Mouse (Mus musculus) hindbrain, embryonic 13.5 days (tissue): ENCODE measurements around the gene Gm609. TPM values are rescaled to one million over a fixed set of nuclear protein-coding genes. Genes with fewer than 3 reads are reported as not detected.

Source experiments
- ATAC-seq: fragments of 200-750 bp; cut with Nextera tagmentation; 2 replicates; pipeline ENCODE4 v1.8.0; 2017; ENCODE audit warnings: moderate TSS enrichment; ENCODE audit not compliant: low FRiP score
- H3K27ac ChIP-seq: fragments of 300-500 bp; sonication (generic); 2 replicates; pipeline ENCODE4 v1.5.1; 2015; ENCODE audit warnings: inconsistent platforms, mild to moderate bottlenecking, moderate library complexity
- H3K27me3 ChIP-seq: fragments of 300-500 bp; sonication (generic); 2 replicates; pipeline ENCODE4 v1.6.1; 2015; ENCODE audit warnings: mild to moderate bottlenecking, inconsistent platforms
- H3K36me3 ChIP-seq: fragments of 300-500 bp; sonication (generic); 2 replicates; pipeline ENCODE4 v1.6.1; 2015; ENCODE audit warnings: mild to moderate bottlenecking, inconsistent platforms
- H3K4me1 ChIP-seq: fragments of 300-500 bp; sonication (generic); replicated peaks from 2 replicates; pipeline ENCODE4 v1.6.1; 2015; ENCODE audit warnings: inconsistent platforms
- H3K4me2 ChIP-seq: fragments of 300-500 bp; sonication (generic); 2 replicates; pipeline ENCODE4 v1.6.1; 2015; ENCODE audit warnings: inconsistent platforms, mild to moderate bottlenecking, moderate library complexity
- H3K4me3 ChIP-seq: fragments of 300-500 bp; sonication (generic); 2 replicates; pipeline ENCODE4 v1.5.1; 2015; ENCODE audit warnings: mild to moderate bottlenecking, inconsistent platforms
- H3K9ac ChIP-seq: fragments of 300-500 bp; sonication (generic); 2 replicates; pipeline ENCODE4 v1.6.1; 2015; ENCODE audit warnings: mild to moderate bottlenecking, inconsistent platforms
- H3K9me3 ChIP-seq: fragments of 300-500 bp; sonication (generic); 2 replicates; pipeline ENCODE4 v1.6.1; 2016; ENCODE audit warnings: inconsistent platforms
- WGBS: fragments of 180-500 bp; shearing (Covaris S2); methylation state at CpG from one replicate; pipeline ENCODE4 v1.1.7; 2015; 5-methylcytosine and 5-hydroxymethylcytosine counted together
- polyA plus RNA-seq: library from polyadenylated mRNA; unstranded; fragments of >200 nt; fragmentation: Nextera tagmentation; extraction: Ambion mirVana; gene quantifications from 2 replicates; pipeline ENCODE4 v1.2.1, GENCODE M21; 2015

The Gm609 gene
- polyA plus RNA-seq, 1 experiment from 2014 or later = not detected

- 90% methylated on average over 2 of the region's 2 CpGs for WGBS
- no peaks in the 10 kb centered on the region for H3K27me3 ChIP-seq
- H3K4me3 ChIP-seq = no peak overlapping the region
- H3K9me3 ChIP-seq = no peaks in the 10 kb centered on the region
- H3K9ac ChIP-seq = no peak overlapping the region
- no peak for ATAC-seq
- H3K4me1 ChIP-seq = no peaks in the 10 kb centered on the region
- H3K36me3 ChIP-seq = peaks cover 57% of the 10 kb centered on the region
- H3K4me2 ChIP-seq = no peak overlapping the region
- H3K27ac ChIP-seq = no peak overlapping the region
Observed at GRCm38 (mm10) chr16:45389833-45390232, 102.9 kb downstream of the Gm609 start.

GRCm38 (mm10) chr16:45389041-45389440, 103.7 kb downstream of the Gm609 start:
- H3K27me3 ChIP-seq = no peaks in the 10 kb centered on the region
- H3K4me1 ChIP-seq = no peaks in the 10 kb centered on the region
- peaks cover 53% of the 10 kb centered on the region for H3K36me3 ChIP-seq
- H3K27ac ChIP-seq = no peak overlapping the region
- no peak for ATAC-seq
- no peak overlapping the region for H3K4me2 ChIP-seq
- no peak overlapping the region for H3K4me3 ChIP-seq
- H3K9ac ChIP-seq = no peak overlapping the region
- 91% methylated on average over 2 of the region's 2 CpGs for WGBS
- no peaks in the 10 kb centered on the region for H3K9me3 ChIP-seq

- H3K4me2 ChIP-seq = no peak overlapping the region
- peaks cover 47% of the 10 kb centered on the region for H3K36me3 ChIP-seq
Observed at GRCm38 (mm10) chr16:45381811-45382210, 111.0 kb downstream of the Gm609 start.

DNA sequence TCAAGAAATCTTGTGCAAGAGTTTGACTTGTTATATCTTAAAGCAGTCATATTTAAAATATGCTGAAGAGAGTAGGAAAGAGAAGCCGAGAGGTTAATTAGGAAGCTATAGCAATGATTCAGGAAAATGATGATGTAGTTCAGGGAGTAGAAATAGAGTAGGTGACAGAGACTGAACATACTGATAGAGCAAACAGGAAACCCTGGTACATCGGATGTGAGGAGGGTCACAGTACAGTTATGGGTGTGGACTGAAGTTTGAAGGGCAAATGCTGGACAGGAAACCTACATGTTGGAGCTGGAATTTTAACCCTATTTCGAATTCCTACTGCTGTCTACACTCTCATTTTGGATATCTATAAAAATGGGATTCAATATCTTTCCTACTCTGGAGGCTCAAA, 113.8 kb downstream of the Gm609 start:
- H3K27ac ChIP-seq = no peak overlapping the region
- H3K27me3 ChIP-seq = no peaks in the 10 kb centered on the region
- H3K4me1 ChIP-seq = no peaks in the 10 kb centered on the region
- no peak for ATAC-seq
- no peak overlapping the region for H3K4me3 ChIP-seq
- H3K36me3 ChIP-seq = peaks cover 34% of the 10 kb centered on the region
- no peak overlapping the region for H3K4me2 ChIP-seq
- 86% methylated on average over 3 of the region's 3 CpGs for WGBS
- H3K9me3 ChIP-seq = no peaks in the 10 kb centered on the region
- no peak overlapping the region for H3K9ac ChIP-seq

More at GRCm38 (mm10) chr16:45381811-45382210, 111.0 kb downstream of the Gm609 start:
- no peak overlapping the region for H3K27ac ChIP-seq
- no peaks in the 10 kb centered on the region for H3K4me1 ChIP-seq
- 86% methylated on average over 3 of the region's 3 CpGs for WGBS
- no peak overlapping the region for H3K4me3 ChIP-seq
- no peak for ATAC-seq
- no peaks in the 10 kb centered on the region for H3K9me3 ChIP-seq
- H3K9ac ChIP-seq = no peak overlapping the region
- H3K27me3 ChIP-seq = no peaks in the 10 kb centered on the region

DNA sequence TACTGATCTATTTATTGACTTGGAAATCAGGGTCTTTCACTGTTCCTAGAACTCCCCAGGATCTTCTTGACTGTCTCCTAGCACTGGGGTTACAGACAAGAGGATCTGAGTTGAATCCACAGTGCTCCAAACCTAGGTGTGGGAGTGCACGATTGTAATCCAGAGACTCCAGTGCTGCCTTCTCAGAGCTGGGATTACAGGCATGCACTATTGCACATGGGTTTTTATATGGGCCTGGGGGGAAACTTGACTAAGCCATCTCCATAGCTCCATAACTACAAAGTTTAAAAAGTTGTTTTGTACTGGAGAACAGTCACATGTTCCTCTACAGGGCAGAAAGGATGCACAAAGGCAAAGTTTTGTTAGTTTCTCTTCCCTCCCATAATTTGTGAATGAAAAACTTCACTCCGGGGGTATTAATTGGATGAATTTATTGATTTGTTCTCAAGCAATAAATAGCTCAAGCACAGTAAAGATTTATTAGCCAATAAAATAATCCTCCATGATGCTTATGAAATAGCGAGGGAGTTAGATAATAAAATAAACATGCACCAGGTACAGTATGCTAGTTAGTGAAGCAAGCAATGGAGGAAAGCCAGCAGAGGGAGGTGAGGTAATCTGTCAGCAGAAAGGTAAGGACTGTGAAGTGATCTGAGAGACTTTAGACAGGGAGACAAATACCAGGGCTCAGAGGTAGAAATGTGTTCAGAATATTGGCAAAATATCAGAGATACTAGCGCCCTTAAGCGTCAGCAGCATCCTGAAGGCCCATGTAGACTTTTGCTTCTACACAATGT, 114.4 kb downstream of the Gm609 start:
- Histone ChIP-seq H3K4me2 (no peak overlapping the region), H3K9ac (no peak overlapping the region), H3K27ac (no peak overlapping the region), H3K36me3 (peaks cover 28% of the 10 kb centered on the region), H3K9me3 (no peaks in the 10 kb centered on the region), H3K4me1 (no peaks in the 10 kb centered on the region), H3K27me3 (no peaks in the 10 kb centered on the region), H3K4me3 (no peak overlapping the region)
- ATAC-seq = no peak
- WGBS = 96% methylated on average over 5 of the region's 5 CpGs

DNA sequence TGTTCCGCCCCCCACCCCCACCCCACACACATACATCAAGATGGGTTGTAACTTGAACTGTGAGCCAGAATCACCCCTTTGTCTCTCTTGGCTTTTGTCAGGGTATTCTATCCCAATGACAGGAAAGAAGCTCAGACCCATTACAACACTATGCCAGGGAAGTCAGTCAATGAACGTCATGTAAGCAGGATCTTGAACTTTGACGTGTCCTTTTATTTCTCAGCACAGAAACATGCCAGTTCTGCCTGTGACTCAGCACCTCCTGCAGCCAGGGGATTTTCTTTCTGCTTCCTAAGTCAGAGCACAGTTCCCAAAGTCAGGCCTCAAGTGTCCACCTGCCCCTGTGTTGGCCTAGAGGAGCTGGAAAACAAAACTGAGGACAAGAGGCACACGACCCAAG, 115.4 kb downstream of the Gm609 start:
- no peak overlapping the region for H3K4me2 ChIP-seq
- H3K4me1 ChIP-seq = no peaks in the 10 kb centered on the region
- no peaks in the 10 kb centered on the region for H3K27me3 ChIP-seq
- H3K36me3 ChIP-seq = peaks cover 18% of the 10 kb centered on the region
- no peak overlapping the region for H3K27ac ChIP-seq
- WGBS = 78% methylated on average over 4 of the region's 4 CpGs
- no peaks in the 10 kb centered on the region for H3K9me3 ChIP-seq
- ATAC-seq = no peak
- H3K4me3 ChIP-seq = no peak overlapping the region
- H3K9ac ChIP-seq = no peak overlapping the region

DNA sequence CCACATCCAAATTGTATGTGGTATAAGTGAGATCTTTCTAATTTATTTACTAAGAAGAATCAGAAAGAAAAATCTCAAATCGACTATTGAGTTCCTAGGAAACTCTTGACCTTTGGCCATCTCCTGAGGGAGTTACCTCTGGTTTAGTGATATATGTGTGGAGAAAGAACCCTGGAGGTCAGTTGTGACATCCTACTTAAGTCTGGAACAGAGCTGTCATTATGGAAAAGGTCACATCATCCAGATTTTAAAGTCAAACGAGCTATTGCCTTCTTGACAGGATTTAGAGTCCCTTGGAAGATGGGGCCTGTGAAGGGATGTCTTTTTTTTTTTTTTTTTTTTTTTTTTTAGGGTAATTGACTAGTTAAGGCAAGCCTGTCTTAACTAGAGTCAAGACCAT, 116.0 kb downstream of the Gm609 start:
- no peaks in the 10 kb centered on the region for H3K9me3 ChIP-seq
- H3K4me1 ChIP-seq = no peaks in the 10 kb centered on the region
- H3K27ac ChIP-seq = no peak overlapping the region
- no peak overlapping the region for H3K9ac ChIP-seq
- no peaks in the 10 kb centered on the region for H3K27me3 ChIP-seq
- H3K4me3 ChIP-seq = no peak overlapping the region
- no peak overlapping the region for H3K4me2 ChIP-seq
- H3K36me3 ChIP-seq = peaks cover 15% of the 10 kb centered on the region
- no peak for ATAC-seq
- WGBS = 68% methylated on average over 2 of the region's 2 CpGs

GRCm38 (mm10) chr16:45376294-45376693, 116.5 kb downstream of the Gm609 start:
- no peaks in the 10 kb centered on the region for H3K4me1 ChIP-seq
- H3K27ac ChIP-seq = no peak overlapping the region
- peaks cover 10% of the 10 kb centered on the region for H3K36me3 ChIP-seq
- H3K4me2 ChIP-seq = no peak overlapping the region
- no peaks in the 10 kb centered on the region for H3K27me3 ChIP-seq
- 87% methylated on average over 4 of the region's 4 CpGs for WGBS
- ATAC-seq = no peak
- H3K9ac ChIP-seq = no peak overlapping the region
- H3K9me3 ChIP-seq = no peaks in the 10 kb centered on the region
- no peak overlapping the region for H3K4me3 ChIP-seq

GRCm38 (mm10) chr16:45375506-45376225, 117.1 kb downstream of the Gm609 start:
- Histone ChIP-seq H3K27me3 (no peaks in the 10 kb centered on the region), H3K27ac (no peak overlapping the region), H3K9me3 (no peaks in the 10 kb centered on the region), H3K4me3 (no peak overlapping the region), H3K36me3 (peaks cover 5% of the 10 kb centered on the region), H3K4me2 (no peak overlapping the region), H3K9ac (no peak overlapping the region), H3K4me1 (no peaks in the 10 kb centered on the region)
- 86% methylated on average over 2 of the region's 2 CpGs for WGBS
- no peak for ATAC-seq

DNA sequence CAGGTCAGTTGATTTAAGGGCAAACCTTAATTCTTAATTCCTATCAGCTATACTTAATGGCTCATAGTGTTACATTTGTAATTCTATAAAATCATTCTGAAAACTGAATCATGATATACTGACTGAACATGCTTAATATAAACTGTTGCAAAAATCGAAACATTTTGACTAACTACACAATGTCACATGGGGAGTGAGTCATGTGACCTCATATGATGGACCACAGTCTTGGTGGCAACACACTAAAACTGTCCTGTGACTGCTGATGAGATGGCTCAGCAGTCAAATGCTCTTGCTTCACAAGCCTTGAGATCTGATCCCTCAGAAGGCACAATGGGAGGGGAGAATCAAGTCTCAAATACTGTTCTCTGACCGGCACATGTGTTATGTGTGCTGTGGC, 118.7 kb downstream of the Gm609 start:
- WGBS = 85% methylated on average over 2 of the region's 2 CpGs
- Histone ChIP-seq H3K4me1 (no peaks in the 10 kb centered on the region), H3K9ac (no peak overlapping the region), H3K36me3 (no peaks in the 10 kb centered on the region), H3K27ac (no peak overlapping the region), H3K27me3 (no peaks in the 10 kb centered on the region), H3K4me3 (no peak overlapping the region), H3K9me3 (no peaks in the 10 kb centered on the region), H3K4me2 (no peak overlapping the region)
- ATAC-seq = no peak

DNA sequence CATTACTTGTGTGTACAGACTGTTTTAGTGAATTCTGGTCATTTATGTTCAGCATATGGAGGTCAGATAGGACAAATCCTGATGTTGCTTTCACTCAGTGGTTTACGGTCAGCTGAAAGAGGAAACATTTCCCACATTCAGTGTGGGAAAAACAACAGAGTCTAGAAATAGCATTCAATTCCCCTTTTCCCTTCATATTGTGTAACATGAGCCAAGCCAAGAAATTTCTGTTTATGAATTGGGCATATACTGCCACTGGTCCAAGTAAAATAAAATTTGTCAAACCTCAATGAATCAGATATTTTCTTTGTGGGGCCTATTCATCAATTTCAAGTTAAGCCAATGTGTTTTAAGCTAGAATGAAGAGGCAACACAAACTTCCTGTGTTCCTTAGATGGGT, 121.7 kb downstream of the Gm609 start:
- H3K9ac ChIP-seq = no peak overlapping the region
- WGBS = 88% methylated on average over 1 of the region's 1 CpGs

DNA sequence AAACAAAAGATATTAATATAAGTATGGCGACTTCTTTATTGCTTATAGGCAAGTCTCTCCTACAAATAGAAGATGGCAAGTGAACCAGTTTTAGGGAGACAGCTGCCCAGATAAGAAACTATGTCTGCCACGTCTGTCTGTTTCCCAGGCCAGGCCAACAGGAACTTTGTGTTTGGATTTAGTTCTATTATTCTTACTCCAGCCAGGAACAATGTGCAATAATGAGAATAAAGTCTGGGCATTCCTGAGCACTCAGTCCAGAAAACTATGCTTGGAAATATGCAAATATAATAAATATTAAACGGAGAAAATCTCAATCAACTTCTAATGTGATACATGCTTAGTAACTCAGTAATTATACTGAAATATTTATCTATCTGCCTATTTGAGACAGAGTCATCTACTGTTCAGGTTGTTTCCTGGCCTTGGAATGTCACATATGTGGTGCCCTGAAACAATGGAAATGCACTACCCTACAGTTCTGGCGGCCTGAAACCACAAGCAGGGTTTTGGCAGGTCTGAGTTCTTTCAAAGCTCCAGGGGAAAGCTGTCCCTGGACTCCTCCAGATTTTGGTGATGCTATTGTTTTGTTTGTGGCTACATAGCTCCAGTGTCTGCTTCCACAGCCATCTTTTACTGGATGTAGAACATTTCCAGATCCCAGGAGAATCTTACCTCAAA, 123.3 kb downstream of the Gm609 start:
- H3K4me2 ChIP-seq = no peak overlapping the region
- WGBS = 76% methylated on average over 4 of the region's 4 CpGs
- no peak for ATAC-seq
- H3K9me3 ChIP-seq = no peaks in the 10 kb centered on the region
- H3K27ac ChIP-seq = no peak overlapping the region
- no peaks in the 10 kb centered on the region for H3K4me1 ChIP-seq
- no peak overlapping the region for H3K4me3 ChIP-seq
- no peaks in the 10 kb centered on the region for H3K27me3 ChIP-seq
- no peaks in the 10 kb centered on the region for H3K36me3 ChIP-seq
- no peak overlapping the region for H3K9ac ChIP-seq

More for the DNA sequence above, 121.7 kb downstream of the Gm609 start:
- Histone ChIP-seq H3K27me3 (no peaks in the 10 kb centered on the region), H3K4me2 (no peak overlapping the region), H3K4me1 (no peaks in the 10 kb centered on the region), H3K27ac (no peak overlapping the region), H3K9me3 (no peaks in the 10 kb centered on the region), H3K36me3 (no peaks in the 10 kb centered on the region), H3K4me3 (no peak overlapping the region)
- no peak for ATAC-seq
